Mouse (Mus musculus): ENCODE measurements around the gene Prss53. TPM values are rescaled to one million over a fixed set of nuclear protein-coding genes. Genes with fewer than 3 reads are reported as not detected.
"Not testable (repeated sequence)": the region's sequence is repeated elsewhere in the genome, so short reads cannot be mapped to it uniquely, and the experiment has no call there.

Gene Prss53
- total RNA-seq, 4 experiments from 2014 or later, result 1.5 to 1.8 (median 1.7) TPM

DNA sequence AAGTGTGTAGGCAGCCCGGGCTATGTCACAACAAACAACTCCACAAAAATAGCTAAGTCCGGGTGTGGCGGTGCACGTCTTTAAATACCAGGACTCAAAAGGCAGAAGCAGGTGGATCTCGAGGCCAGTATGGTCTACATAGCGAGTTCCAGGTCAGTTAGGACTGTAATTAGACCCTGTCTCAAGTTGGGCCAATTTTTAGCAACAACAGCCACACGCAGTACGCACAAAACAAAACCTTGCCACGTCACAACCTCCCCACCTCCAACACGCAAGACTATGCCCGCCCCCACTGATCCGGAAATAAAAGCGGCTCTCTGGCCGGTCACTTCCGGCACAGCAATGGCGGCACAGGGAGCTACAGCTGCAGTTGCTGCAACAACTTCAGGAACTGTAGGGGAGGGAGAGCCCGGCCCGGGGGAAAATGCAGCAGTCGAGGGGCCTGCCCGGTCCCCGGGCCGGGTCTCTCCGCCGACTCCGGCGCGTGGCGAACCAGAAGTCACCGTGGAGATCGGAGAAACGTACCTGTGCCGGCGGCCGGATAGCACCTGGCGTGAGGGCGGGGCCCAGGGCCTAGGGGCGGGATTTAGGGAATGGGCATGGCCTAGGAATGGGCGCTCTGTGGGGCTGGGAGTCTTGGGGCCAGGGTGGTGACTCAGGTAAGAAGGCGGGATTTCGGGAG is 21.6 kb upstream of the Prss53 start, which contains the start of gene Kat8:
Kat8 (plus strand) TSS at position 327 of the 682 bp plus-strand sequence.
- DNase-seq (ENCODE audit: low spot score in 2 of 2), result peak; percentile 73 to 78

DNA sequence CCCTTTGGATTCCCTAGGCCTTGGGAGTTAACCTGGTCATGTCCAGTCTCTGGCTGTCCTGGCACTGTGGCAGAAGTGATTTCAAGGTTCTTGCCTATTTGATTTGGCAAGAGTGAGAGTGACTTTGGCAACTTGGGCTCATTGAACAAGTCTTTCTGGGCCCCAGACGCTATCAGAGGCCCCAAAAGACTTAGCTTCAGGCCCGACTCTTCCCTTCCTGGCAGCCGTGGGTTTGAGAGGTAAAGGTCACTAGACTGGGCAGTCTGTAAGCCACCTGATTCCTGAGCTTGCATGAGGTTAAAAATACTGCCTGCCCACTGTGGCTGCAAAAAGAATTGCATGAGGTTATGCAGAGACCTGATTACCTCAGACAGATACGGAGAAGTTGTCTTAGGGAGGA is 17.9 kb upstream of the Prss53 start:
- peak; percentile 29 to 61 for DNase-seq (ENCODE audit: low spot score in 2 of 2)

DNA sequence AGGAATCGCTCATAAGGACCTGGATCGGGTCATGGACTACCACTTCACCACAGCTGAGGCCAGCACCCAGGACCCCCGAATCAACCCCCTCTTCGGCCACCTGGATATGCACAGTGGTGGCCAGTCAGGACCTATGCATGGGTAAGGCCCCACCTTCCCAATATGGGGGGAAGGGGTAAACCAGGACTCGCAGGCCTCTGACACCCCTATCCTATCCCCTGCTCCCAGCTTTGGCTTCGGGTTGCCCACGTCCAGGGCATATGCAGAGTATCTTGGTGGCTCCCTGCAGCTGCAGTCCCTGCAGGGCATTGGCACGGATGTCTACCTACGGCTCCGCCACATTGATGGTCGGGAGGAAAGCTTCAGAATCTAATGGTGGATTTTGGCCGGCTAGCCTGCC is 17.2 kb upstream of the Prss53 start:
- no peak for DNase-seq (ENCODE audit: low spot score in 2 of 2)

DNA sequence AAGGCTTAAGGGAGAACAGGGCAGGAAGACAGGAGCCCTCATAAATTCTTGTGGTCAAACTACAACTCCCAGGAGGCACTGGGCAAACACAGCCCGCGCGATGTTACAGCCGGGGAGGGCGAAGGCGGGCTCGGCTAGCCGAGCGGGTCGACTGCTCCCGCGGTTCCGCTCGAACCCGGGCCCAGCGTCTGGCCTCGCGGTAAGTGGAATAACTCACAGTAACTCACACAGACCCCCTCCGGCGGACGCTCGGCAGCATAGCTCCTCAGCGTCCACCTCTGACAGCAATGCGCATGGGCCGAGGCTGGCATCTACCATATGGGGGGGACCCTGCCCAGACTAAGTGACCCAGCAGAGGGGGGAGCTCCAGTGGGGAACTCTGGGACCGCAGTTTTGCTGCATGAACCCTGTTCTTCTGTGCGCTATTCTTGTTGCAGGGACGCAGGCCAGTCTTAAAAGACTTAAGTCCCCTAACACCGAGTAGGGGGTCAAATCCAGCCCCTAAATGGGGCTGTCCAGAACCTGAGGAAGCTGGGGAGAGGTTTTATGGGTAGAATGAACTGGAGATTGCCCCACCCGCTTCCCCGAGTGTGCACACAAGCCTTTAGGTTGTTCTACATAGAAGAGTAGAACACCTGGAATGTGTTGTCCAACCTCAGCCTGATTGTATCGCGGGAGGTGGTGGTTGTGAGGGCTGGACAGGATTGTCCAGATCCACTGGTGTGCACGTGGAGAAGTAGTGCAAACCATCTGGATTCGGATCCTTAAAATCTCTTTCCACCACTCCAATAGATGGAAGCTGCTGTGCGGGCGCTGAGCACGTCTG is 13.4 kb upstream of the Prss53 start, which contains the start of gene Bckdk:
Bckdk (plus strand) TSS at position 112 of the 826 bp plus-strand sequence.
- DNase-seq (ENCODE audit: low spot score in 2 of 2), result peak; percentile 61 to 68

DNA sequence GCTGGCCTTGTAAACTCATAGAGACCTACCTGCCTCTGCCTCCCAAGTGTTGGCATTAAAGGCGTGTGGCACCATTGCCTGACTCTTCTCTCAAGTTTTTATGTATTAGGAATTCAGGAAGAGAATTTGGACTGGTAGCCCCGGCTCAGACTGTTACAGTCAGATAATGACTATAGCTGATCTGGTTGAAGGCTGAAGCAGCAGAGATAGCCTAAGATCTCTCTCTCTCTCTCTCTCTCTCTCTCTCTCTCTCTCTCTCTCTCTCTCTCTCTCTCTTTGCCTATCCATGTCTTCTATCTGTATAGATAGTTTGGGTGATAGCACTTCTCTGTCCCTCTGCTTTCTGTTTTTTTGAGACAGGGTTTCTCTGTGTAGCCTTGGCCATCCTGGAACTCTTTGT is 11.0 kb upstream of the Prss53 start:
- DNase-seq (ENCODE audit: low spot score in 2 of 2), result no peak

DNA sequence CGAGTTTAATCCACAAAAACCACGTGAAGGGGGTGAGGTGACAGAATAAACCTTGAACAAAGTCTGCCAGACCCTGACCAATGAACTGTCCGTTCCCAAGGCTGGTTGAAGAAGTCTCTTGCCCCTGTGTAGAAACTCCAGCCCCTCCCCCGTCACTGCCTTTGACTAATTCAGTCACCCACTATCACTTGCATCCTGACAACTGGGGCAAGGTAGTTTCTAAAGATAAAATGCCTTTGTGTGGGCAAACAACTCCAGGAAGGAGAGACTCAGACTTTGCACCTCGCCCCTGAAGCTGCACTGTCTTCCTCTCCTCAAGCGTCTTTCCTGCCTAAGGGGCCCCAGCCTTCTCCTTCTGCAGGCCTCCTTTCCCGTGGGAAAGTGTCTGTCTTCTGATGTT is 9.2 kb upstream of the Prss53 start:
- DNase-seq (ENCODE audit: low spot score in 2 of 2), result no peak

DNA sequence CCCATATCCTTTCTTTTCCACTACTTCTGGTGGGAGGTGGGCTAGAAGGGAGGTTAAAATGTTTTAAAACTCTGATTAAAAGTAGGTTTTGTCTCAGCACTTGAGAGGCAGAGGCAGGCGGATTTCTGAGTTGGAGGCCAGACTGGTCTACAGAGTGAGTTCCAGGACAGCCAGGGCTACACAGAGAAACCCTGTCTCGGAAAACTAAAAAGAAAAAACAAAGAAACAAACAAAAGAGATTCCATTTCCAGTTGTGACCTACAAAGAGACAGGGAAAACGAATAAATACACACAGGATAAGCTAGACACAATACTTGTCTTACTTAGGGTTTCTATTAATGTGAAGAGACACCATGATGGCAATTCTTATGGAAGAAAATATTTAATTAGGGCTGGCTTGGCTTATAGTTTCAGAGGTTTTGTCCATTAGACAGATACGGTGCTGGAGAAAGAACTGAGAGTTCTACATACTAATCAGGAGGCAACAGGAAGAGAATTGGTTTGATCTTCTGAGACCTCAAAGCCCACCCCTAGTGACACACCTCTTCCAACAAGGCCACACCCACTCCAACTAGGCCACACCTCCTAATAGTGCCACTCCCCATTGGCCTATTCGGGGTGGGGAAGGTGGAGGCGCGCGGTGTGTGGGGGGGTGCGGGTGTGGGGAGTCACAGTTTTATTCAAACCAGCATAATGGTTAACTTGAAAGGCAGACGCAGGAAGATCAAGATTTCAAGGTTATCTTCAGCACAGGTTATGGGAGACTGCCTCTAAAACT is 7.6 kb upstream of the Prss53 start:
- DNase-seq (ENCODE audit: low spot score in 2 of 2), result no peak

DNA sequence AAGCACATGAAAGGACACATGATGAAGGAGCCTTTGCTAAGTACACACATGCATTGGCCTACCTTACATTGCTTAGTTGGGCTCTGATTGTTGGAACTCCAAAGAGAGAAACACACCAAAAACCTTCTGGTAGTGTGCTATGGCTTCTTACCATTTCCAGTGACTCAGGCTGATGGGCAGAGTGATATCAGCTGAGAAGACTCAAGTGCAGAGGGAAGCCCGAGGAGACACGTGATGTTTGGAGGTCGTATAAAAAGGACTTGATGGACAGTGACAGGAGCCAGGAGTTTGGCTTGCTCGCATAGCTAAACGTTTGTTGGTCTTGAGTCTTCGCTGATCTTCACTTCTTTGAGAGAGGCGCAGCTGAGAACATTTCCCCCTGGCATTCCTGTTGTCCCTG is 6.8 kb upstream of the Prss53 start:
- no peak for DNase-seq (ENCODE audit: low spot score in 2 of 2)

DNA sequence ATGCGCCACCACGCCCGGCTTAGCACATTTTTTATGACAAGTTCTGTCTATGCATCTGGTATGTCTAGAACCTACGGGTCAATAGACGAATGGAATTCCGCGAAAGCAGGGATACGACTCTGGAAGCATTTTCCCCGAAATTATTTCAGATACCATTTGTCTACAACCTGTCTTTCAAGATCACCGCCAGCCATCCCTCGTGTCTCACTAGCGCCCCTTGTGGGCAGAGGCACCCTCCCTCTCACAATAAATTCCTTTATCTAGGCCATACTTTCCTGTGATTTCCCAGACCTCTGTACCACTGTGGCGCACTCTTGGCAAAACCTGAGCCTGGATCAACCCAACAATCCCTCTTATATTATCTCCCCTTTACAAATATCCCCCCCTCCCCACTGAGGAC is 5.6 kb upstream of the Prss53 start:
- peak; percentile 37 to 57 for DNase-seq (ENCODE audit: low spot score in 2 of 2)

DNA sequence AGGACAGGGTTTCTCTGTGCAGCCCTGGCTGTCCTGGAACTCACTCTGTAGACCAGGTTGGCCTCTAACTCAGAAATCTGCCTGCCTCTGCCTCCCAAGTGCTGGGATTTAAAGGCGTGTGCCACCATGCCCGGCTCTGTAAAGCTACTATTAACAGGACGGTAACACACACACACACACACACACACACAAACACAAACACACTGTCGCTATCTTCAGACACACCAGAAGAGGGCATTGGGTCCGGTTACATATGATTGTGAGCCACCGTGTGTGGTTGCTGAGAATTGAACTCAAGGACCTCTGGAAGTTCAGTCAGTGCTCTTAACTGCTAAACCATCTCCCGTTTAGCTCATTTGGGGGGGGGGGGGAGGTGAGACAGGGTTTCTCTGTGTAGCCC is 5.1 kb upstream of the Prss53 start:
- not testable (repeated sequence) for DNase-seq (ENCODE audit: low spot score in 2 of 2)

DNA sequence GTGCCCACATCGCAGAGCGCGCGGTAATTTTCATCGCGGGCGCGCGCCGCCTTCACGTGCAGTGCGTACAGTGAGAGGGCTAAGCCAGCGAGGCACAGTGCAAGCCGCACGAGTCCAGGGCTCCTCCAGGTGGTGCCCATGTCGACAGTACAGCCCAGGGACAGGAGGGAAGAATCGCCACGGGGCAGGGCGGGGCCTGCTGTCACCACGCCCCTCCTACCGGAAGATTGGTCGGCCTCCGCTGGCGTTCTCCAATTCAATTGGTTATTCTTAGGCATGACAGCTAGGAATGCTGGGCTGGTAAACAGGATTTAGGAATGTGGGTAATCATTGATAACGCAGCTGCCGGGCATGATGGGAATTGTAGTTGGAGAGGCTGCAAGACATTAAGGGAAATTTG is 4.7 kb upstream of the Prss53 start, which contains the start of the genes Gm21974 and Vkorc1:
Gm21974 (minus strand) TSS at position 13 of the 400 bp plus-strand sequence.
Vkorc1 (minus strand) TSS at position 176 of the 400 bp plus-strand sequence.
- DNase-seq (ENCODE audit: low spot score in 2 of 2), result peak; percentile 95

DNA sequence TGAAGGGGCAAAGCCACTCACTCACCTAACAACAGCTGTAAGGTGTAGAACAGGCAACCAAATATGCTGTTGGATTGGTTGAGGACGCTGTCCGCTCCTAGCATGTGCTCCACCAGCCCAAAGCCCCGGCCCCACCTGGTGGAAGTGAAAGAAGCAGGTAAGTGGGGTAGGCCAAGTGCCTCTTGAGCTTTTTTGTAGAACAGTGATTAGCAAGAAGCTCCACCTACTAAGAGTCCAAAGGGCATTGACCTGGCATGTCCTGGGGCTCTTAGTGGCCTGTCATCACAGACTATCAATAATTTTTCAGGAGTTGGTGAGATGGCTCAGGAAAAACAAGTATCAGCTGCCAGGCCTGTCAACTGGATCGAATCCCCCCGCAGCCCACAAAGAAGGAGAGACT is 3.7 kb upstream of the Prss53 start:
- no peak for DNase-seq (ENCODE audit: low spot score in 2 of 2)

DNA sequence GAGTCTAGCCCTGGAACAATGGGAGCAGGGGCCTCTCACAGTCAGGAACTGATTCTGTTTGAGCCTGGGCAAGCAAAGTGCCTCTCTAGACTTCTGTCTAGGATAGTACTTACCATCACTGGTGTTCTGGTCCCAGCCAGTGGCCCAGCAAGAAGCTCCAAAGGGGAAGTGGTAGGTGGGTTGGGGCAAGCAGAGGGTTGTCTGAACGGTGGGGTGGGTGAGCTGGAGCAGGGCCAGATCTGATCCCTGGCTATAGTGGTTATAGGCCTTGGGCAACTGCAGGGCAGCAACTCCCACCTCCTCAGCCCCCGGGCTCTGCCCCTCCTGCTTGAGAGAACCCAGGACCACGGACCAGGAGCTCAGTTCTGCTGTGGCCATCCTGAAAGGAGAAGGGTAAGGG is 1.9 kb downstream of the Prss53 start:
- no peak for DNase-seq (ENCODE audit: low spot score in 2 of 2)

DNA sequence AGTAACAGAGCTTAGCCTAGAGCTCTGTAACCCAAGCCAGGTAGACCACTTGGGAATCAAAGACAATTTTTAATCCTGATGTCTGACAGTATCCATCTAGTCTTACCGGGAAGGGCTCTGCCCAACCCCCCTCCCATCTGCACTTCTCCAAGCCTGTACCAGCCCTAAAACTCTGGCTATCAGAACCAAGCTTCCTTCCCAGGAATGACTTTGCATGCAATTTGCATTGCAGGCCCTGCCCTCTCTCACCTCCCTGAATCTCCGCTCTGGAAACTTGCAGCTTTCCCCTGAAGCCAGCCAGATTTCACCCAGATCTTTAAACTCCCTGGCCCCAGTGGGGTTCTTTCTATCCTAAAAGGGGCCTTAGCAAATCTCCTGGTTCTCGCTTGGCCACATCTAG is 3.0 kb downstream of the Prss53 start:
- no peak for DNase-seq (ENCODE audit: low spot score in 2 of 2)

DNA sequence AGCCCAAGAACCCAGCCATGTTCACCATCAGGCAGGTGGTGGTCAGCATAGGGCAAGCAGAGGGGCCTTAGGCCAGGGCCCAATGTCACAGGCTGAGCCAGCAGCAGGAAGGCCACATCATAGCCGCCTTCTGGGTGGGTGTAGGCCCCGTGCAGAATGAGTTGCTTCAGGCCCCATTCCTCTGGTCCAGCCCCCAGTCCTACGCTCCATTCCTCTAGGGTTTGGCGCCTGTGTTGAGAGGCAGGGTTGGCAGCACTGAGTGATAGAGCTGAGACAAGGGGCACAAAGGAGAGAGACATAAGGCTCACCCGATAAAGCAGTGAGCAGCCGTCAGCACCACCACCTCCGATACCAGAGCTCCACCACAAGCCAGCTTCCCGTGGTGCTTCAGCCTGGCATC is 3.6 kb downstream of the Prss53 start:
- DNase-seq (ENCODE audit: low spot score in 2 of 2), result no peak

DNA sequence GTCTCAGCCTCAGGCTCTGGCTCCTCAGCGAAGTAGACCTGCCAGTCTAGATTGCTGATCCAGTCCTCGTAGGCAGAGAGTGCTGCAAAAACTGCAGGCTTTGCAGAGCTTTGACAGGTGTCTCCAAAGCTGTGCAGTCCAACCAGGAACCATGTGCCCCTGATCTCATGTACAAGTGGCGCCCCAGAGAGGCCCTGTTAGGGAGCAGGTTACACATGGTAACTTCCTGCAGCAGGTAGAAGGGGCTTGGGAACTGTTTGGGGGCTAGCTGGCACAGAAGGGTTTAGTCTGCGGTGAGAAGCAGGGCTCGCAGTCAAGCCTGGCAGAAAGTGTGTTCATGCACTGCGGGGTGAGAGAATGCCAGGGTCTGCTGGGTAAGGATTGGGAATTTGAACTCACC is 4.2 kb downstream of the Prss53 start:
- no peak for DNase-seq (ENCODE audit: low spot score in 2 of 2)

DNA sequence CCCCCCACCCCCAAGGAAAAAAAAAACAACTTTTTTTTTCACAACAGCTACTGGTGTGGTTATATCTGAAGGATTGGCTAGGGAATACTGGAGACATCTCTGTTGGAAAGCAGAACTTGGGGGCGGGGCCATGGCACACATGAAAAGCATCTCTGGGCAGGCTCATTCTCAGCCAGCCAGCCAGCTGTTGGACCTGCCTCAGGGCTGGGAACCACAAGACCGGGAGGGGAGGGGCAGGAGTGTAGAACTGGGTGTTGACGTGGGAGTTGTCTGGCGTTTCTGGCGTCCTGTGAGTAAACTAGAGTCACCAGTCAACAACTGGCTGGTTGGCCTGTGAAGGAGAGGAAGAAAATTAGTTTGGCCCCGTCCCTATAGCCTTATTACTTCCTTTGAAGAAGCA is 4.8 kb downstream of the Prss53 start:
- peak; percentile 55 to 79 for DNase-seq (ENCODE audit: low spot score in 2 of 2)

DNA sequence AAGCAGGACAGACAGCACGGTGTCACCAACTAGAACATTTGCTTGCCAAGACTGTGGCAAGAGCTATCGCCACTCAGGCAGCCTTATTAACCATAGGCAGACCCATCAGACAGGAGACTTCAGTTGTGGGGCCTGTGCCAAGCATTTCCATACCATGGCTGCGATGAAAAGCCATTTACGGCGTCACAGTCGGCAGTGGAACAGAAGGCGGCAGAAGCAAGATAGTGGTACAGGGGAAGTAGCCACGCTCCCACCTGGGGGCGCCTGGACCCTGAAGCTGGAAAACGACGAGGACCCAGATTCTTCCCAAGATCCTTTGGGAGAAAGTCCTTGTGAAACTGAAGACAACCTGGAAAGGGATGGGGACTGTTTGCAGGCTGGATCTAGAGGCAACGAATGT is 10.3 kb downstream of the Prss53 start:
- DNase-seq (ENCODE audit: low spot score in 2 of 2), result no peak

DNA sequence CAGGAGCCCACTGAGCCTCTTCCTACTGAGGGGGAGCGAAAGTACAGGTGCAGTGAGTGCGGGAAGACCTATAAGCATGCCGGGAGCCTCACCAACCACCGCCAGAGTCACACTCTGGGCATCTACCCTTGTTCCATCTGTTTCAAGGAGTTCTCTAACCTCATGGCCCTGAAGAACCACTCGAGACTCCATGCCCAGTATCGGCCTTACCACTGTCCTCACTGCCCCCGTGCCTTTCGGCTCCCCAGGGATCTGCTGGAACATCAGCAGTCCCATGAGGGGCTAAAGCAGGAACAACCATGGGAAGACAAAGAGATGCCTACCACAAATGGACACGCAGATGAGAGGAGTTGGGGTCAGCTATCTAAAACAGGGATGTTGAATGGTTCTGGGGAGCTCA is 11.5 kb downstream of the Prss53 start:
- no peak for DNase-seq (ENCODE audit: low spot score in 2 of 2)

DNA sequence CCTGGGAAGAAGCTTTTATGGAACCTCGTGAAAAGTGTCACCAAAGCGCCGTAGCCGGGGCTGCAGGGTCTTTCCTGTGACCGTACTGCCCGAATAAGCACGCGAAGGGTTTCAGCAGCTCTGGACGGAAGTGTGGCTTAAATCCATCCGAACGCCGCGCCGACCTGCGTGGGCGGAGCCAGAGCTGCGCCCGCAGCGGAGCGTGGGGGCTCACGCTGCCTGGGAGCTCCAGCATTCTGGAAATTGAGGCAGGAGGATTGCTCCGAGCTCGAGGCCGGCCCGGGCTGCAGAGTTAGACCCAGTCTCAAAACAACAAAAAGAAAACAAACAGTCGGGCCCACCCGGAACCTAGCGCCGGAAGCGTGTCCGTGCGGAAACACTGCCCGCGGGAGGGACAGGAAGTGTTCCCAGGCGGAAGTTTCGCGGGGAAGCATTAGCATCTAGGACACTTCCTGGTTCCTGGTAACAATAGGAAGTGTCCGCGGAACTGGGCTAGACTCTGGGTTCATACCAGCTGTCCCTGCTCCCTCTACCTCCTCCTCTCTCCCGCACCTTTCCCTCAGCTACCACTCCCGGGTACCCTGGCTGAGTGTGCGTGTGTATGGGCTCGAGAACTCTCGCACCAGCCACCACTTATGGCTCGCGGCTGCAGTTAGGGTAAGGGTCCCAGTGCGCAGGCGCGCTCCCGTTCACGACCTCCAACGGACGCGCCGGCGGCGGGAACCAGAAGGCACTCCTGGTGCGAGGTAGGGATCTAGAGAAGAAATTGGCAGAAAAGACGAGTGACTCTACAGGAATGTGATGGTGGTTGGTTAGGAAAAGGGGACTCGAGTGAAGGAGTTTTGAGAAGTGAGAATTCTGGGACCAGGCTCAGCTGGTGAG is 14.1 kb downstream of the Prss53 start, which contains the start of gene Zfp668:
Zfp668 (minus strand) TSS at position 362 of the 882 bp plus-strand sequence.
- peak; percentile 82 to 83 for DNase-seq (ENCODE audit: low spot score in 2 of 2)

DNA sequence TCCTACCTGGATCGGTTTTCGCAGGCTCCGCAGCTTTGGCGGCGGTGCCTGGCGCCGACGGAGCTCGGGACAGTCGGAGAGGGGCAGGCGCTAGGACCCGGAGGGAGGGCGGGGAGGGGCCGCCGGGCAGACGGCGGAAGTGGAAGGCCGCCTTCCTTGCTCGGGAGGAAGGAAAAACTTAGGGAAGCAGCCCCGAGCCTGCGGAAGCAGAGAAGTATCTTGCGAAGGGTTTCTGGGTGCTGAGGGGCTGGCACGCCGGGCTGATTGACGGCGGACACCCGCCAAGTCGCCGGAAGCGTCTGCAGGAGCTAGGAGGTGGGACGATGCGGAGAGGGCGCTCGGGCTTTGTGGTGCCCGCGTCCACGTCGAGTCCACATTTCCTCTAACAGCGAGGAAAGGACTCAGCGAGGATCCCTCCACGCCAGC is 14.7 kb downstream of the Prss53 start, which contains the start of gene Zfp646:
Zfp646 (plus strand) TSS at position 181 of the 426 bp plus-strand sequence.
- peak; percentile 43 to 54 for DNase-seq (ENCODE audit: low spot score in 2 of 2)

Measured in gastrocnemius, adult 8-10 months (tissue).